Mouse (Mus musculus) right cerebral cortex, postnatal 10 days (tissue): ENCODE data around the gene Rnf115.

Source experiments
- DNase-seq, 2 experiments: peaks; one replicate each; pipeline ENCODE4 v3.0.0; 2021; ENCODE audit warnings: low spot score in 2 of 2

Gene Rnf115

DNA sequence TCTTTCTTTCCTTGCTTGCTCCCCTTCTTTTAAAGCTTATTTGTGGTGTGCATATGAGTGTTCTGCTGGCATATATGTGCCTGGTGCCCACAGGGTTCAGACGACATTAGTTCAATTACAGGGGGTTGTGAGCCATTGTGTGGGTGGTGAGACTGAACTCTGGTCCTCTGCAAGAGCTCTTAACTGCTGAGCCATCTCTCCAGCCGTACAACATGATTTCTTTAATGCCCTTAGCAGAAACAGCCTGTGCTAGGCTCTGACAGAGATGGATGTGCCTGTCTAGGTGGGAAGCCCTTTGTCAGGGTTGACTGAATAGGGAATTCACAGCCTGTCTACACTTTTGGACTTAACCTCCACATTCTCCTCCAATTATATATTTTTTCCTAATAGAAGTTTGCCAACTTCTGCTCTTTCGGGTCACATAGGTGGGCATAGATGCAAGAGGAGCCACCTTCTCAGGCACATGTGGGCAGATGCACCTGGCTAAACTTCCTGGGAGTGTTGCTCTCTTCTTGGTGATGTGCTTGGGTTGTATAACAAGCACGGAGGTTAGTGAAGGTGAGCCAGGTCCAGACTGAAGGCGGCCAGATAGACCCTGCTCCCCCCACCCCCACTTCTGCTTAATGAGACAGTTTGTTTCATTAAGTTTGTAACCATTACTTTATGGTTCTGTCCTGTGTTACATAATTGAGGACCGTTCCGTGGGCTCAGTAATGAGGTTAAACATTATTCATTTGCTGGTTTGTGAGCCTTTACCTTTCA is 107.3 kb downstream of the Rnf115 start:
- DNase-seq: no peak

DNA sequence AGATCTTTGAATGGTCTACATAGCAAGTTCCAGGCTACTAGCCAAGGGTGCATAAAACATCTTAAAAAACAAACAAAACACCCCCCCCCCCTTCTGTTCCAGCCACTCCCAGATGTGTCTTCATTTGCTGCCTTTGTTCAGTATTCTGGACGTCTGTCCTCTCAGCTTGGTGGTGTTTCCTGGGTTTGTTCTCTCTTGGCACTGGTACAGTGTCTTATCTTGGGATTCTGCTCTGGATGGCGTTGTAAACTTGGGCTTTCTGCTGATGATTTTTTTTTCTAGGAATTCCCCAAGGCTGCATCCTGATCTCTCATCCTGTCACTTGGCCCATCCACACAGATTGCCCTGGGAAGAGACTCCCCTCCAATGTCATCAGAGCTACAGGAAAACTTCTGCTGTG is 109.0 kb downstream of the Rnf115 start:
- DNase-seq: no peak

DNA sequence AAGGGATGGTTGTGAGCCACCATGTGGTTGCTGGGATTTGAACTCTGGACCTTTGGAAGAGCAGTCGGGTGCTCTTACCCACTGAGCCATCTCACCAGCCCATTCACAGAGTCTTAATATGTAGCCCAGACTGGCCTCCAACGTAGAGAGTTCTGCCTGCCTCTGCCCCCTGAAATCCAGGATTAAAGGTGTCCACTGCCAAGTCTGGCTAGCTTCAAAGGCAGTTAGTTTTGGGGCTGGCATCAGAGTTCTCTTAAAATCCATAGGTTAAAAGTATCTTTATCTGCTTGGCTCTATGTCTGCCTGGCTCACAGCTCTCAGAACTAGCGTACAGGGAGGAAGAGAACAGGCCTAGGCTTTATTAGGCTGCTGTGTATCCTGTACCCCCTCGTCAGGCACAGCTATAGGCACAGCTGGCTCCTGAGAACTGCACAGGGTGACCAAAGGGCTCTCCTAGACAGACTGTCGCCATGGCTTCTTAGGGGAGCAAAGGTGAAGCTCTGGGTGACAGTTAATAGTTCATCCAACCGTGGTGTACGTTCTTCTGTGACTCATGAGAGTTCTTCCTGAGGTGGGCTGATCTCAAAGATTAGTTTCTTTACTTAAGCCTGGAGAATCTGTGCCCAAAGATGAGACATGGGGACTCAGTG is 111.7 kb downstream of the Rnf115 start:
- DNase-seq: peak in 1 of 2 experiments; percentile 2
